Mouse (Mus musculus): ENCODE data around the gene Gm3417. TPM values are rescaled to one million over a fixed set of nuclear protein-coding genes. Genes with fewer than 3 reads are reported as not detected.
"Not testable (repeated sequence)": the region's sequence is repeated elsewhere in the genome, so short reads cannot be mapped to it uniquely, and the experiment has no call there.

The Gm3417 gene
- polyA plus RNA-seq, 1 experiment from 2014 or later, result 1.6 TPM

- no CpG with 5 or more reads among the region's 5 CpGs for WGBS
- not testable (repeated sequence) for H3K9me3 ChIP-seq (ENCODE audit: control insufficient read depth, low read length); H3K4me2 ChIP-seq (ENCODE audit: low read depth, low read length); H3K4me3 ChIP-seq (ENCODE audit: low read length); H3K27me3 ChIP-seq (ENCODE audit: control insufficient read depth, insufficient read depth, low read depth, low read length); ATAC-seq (ENCODE audit: low read depth); H3K27ac ChIP-seq (ENCODE audit: low read length); H3K4me1 ChIP-seq (replicated peaks; ENCODE audit: control insufficient read depth, insufficient read depth, low read length); H3K36me3 ChIP-seq (ENCODE audit: control insufficient read depth, insufficient read depth, low read length); H3K9ac ChIP-seq (ENCODE audit: low read length)
Measured at GRCm38 (mm10) chr17:14994140-14994539, 15.6 kb upstream of the Gm3417 start.

GRCm38 (mm10) chr17:14993139-14993832 is 14.7 kb upstream of the Gm3417 start:
- not testable (repeated sequence) for H3K9me3 ChIP-seq (ENCODE audit: control insufficient read depth, low read length); H3K4me2 ChIP-seq (ENCODE audit: low read depth, low read length); H3K9ac ChIP-seq (ENCODE audit: low read length); H3K4me1 ChIP-seq (replicated peaks; ENCODE audit: control insufficient read depth, insufficient read depth, low read length); H3K27ac ChIP-seq (ENCODE audit: low read length); H3K27me3 ChIP-seq (ENCODE audit: control insufficient read depth, insufficient read depth, low read depth, low read length); H3K36me3 ChIP-seq (ENCODE audit: control insufficient read depth, insufficient read depth, low read length); H3K4me3 ChIP-seq (ENCODE audit: low read length)
- WGBS, result no CpG with 5 or more reads among the region's 47 CpGs
- peak; percentile 84 for ATAC-seq (ENCODE audit: low read depth)

DNA sequence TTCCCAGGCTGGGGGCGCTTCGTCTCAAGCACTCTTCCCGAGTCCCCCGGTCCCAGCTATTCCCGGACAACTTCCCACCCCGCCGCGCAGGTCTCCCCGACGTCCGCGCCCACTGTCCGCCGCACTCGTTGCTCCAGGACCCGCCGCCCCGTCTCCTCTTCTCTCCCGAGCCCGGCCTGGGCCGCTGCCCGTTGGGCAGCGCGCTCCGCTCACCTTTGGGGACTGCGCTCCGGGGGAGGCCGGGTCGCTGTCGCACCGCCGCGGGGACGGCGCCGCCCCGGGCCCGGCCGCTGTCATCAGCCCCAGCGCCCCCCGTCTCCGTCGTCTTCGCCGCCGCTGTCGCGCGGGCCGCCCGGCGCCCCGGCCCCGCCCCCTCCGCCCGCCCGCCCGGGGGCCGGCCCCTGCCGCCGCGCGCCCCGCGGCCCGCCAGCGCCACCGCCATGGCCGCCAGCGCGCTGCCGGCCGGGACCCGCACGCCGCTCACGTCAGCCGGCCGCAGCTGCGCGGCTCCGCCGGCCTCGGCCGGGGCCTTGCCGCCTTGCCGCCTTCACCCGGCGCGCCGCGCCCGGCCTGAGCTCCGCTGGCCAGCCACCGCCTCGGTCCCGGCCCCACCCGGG is 14.0 kb upstream of the Gm3417 start:
- ATAC-seq (ENCODE audit: low read depth), result peak; percentile 82
- no CpG with 5 or more reads among the region's 98 CpGs for WGBS
- H3K9me3 ChIP-seq (ENCODE audit: control insufficient read depth, low read length), result not testable (repeated sequence)

DNA sequence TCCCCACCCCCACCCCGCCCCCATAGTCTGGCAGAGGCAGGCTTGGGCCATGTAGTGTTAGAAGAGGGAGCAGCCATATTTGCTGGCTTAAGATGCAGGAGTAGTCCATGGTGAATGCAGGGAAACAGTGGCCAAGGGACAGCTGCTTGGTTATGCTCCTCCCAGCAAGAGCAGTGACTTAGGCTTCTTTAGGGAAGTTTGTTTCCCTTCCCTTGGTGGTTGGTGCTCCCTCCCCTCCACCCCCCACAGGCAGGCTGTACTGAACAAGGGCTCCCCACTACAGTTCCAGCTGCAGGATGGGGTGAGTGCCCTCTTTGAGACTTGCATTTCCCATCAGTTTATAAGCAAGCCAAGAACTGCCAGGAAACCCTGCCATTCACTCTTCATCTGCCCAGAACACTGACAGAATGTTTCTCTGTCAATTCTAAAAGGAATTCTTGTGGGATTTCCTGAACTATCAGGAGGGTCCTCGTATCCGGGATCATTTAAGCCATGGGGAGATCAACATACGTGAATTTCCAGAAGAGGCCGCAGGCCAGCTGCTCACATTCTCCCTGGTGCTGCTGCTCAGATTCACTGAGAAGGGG is 11.6 kb upstream of the Gm3417 start:
- H3K9ac ChIP-seq (ENCODE audit: low read length); H3K4me1 ChIP-seq (replicated peaks; ENCODE audit: control insufficient read depth, insufficient read depth, low read length); H3K4me3 ChIP-seq (ENCODE audit: low read length); H3K27me3 ChIP-seq (ENCODE audit: control insufficient read depth, insufficient read depth, low read depth, low read length); H3K9me3 ChIP-seq (ENCODE audit: control insufficient read depth, low read length); H3K36me3 ChIP-seq (ENCODE audit: control insufficient read depth, insufficient read depth, low read length); ATAC-seq (ENCODE audit: low read depth); H3K27ac ChIP-seq (ENCODE audit: low read length); H3K4me2 ChIP-seq (ENCODE audit: low read depth, low read length): not testable (repeated sequence)
- 91% methylated on average over 4 of the region's 5 CpGs for WGBS

More for the DNA sequence above, 14.0 kb upstream of the Gm3417 start:
- not testable (repeated sequence) for H3K4me1 ChIP-seq (replicated peaks; ENCODE audit: control insufficient read depth, insufficient read depth, low read length); H3K27ac ChIP-seq (ENCODE audit: low read length); H3K4me2 ChIP-seq (ENCODE audit: low read depth, low read length); H3K4me3 ChIP-seq (ENCODE audit: low read length); H3K36me3 ChIP-seq (ENCODE audit: control insufficient read depth, insufficient read depth, low read length); H3K9ac ChIP-seq (ENCODE audit: low read length); H3K27me3 ChIP-seq (ENCODE audit: control insufficient read depth, insufficient read depth, low read depth, low read length)

- not testable (repeated sequence) for H3K27ac ChIP-seq (ENCODE audit: low read length); H3K4me2 ChIP-seq (ENCODE audit: low read depth, low read length); H3K9me3 ChIP-seq (ENCODE audit: control insufficient read depth, low read length); H3K9ac ChIP-seq (ENCODE audit: low read length); H3K27me3 ChIP-seq (ENCODE audit: control insufficient read depth, insufficient read depth, low read depth, low read length); H3K4me3 ChIP-seq (ENCODE audit: low read length); H3K36me3 ChIP-seq (ENCODE audit: control insufficient read depth, insufficient read depth, low read length); H3K4me1 ChIP-seq (replicated peaks; ENCODE audit: control insufficient read depth, insufficient read depth, low read length); ATAC-seq (ENCODE audit: low read depth)
- WGBS, result 0% methylated on average over 4 of the region's 7 CpGs
Measured at GRCm38 (mm10) chr17:14977718-14978361, 750 bp downstream of the Gm3417 start.

GRCm38 (mm10) chr17:14968373-14968913 is 10.1 kb downstream of the Gm3417 start:
- not testable (repeated sequence) for H3K27ac ChIP-seq (ENCODE audit: low read length); H3K4me1 ChIP-seq (replicated peaks; ENCODE audit: control insufficient read depth, insufficient read depth, low read length); H3K9me3 ChIP-seq (ENCODE audit: control insufficient read depth, low read length); H3K27me3 ChIP-seq (ENCODE audit: control insufficient read depth, insufficient read depth, low read depth, low read length); H3K4me3 ChIP-seq (ENCODE audit: low read length); H3K9ac ChIP-seq (ENCODE audit: low read length); ATAC-seq (ENCODE audit: low read depth); H3K4me2 ChIP-seq (ENCODE audit: low read depth, low read length); H3K36me3 ChIP-seq (ENCODE audit: control insufficient read depth, insufficient read depth, low read length)
- WGBS, result no CpG with 5 or more reads among the region's 6 CpGs

- ATAC-seq (ENCODE audit: low read depth), result peak; percentile 87
- not testable (repeated sequence) for H3K36me3 ChIP-seq (ENCODE audit: control insufficient read depth, insufficient read depth, low read length); H3K27me3 ChIP-seq (ENCODE audit: control insufficient read depth, insufficient read depth, low read depth, low read length); H3K27ac ChIP-seq (ENCODE audit: low read length); H3K4me1 ChIP-seq (replicated peaks; ENCODE audit: control insufficient read depth, insufficient read depth, low read length); H3K9me3 ChIP-seq (ENCODE audit: control insufficient read depth, low read length); H3K4me3 ChIP-seq (ENCODE audit: low read length); H3K4me2 ChIP-seq (ENCODE audit: low read depth, low read length); H3K9ac ChIP-seq (ENCODE audit: low read length)
- WGBS, result no CpG with 5 or more reads among the region's 44 CpGs
Measured at GRCm38 (mm10) chr17:14961557-14962154, 16.9 kb downstream of the Gm3417 start.

- H3K4me3 ChIP-seq (ENCODE audit: low read length), result peak within 1 kb of the TSS; percentile 65
- peak within 1 kb of the TSS; percentile 74 for H3K9ac ChIP-seq (ENCODE audit: low read length)
- H3K27ac ChIP-seq (ENCODE audit: low read length), result peak within 1 kb of the TSS; percentile 67; the same call in 1 of the 2 replicates
- under 1% methylated on average over 33 of the region's 100 CpGs for WGBS
- not testable (repeated sequence) for H3K9me3 ChIP-seq (ENCODE audit: control insufficient read depth, low read length); H3K4me1 ChIP-seq (replicated peaks; ENCODE audit: control insufficient read depth, insufficient read depth, low read length); H3K27me3 ChIP-seq (ENCODE audit: control insufficient read depth, insufficient read depth, low read depth, low read length); H3K36me3 ChIP-seq (ENCODE audit: control insufficient read depth, insufficient read depth, low read length)
- peak; percentile 87 for ATAC-seq (ENCODE audit: low read depth)
- peak within 1 kb of the TSS; percentile 81 for H3K4me2 ChIP-seq (ENCODE audit: low read depth, low read length)
Measured at GRCm38 (mm10) chr17:14960951-14961556, 17.5 kb downstream of the Gm3417 start, which contains the start of gene Phf10. Gene Phf10 (minus strand): TSS chr17:14961273.

All from lung, embryonic 16.5 days (tissue).